Mouse (Mus musculus) kidney, postnatal 0 days (tissue): ENCODE results near the gene Tuft1. TPM values are rescaled to one million over a fixed set of nuclear protein-coding genes. Genes with fewer than 3 reads are reported as not detected.
"Not testable (repeated sequence)": the region's sequence is repeated elsewhere in the genome, so short reads cannot be mapped to it uniquely, and the experiment has no call there.

Experiments
- ATAC-seq: fragments of 200-750 bp; cut with Nextera tagmentation; replicated peaks from 2 replicates; pipeline ENCODE4 v1.8.0; 2017; ENCODE audit warnings: low read depth, moderate number of reproducible peaks, moderate TSS enrichment, moderate library complexity; ENCODE audit not compliant: low FRiP score
- DNase-seq: peaks from one replicate; pipeline ENCODE4 v3.0.0-alpha.2; 2016; ENCODE audit warnings: low spot score
- H3K27ac ChIP-seq: fragments of 300-500 bp; sonication (generic); 2 replicates; pipeline ENCODE4 v1.5.1; 2014; ENCODE audit warnings: mild to moderate bottlenecking
- H3K27me3 ChIP-seq: fragments of 300-500 bp; sonication (generic); 2 replicates; pipeline ENCODE4 v1.6.1; 2014; ENCODE audit warnings: low read length, mixed read lengths; ENCODE audit not compliant: insufficient read depth
- H3K36me3 ChIP-seq: fragments of 300-500 bp; sonication (generic); 2 replicates; pipeline ENCODE4 v1.6.1; 2014; ENCODE audit warnings: low read length, mixed read lengths; ENCODE audit not compliant: insufficient read depth
- H3K4me1 ChIP-seq: fragments of 300-500 bp; sonication (generic); replicated peaks from 2 replicates; pipeline ENCODE4 v1.6.1; 2014; ENCODE audit warnings: antibody characterized with exemption, low read length, mixed read lengths; ENCODE audit not compliant: insufficient read depth
- H3K4me2 ChIP-seq: fragments of 300-500 bp; sonication (generic); 2 replicates; pipeline ENCODE4 v1.6.1; 2014; ENCODE audit warnings: mild to moderate bottlenecking, low read length, moderate library complexity, mixed read lengths
- H3K4me3 ChIP-seq: fragments of 300-500 bp; sonication (generic); replicated peaks from 2 replicates; pipeline ENCODE4 v1.5.1; 2014; ENCODE audit warnings: low read depth, low read length
- H3K9ac ChIP-seq: fragments of 300-500 bp; sonication (generic); 2 replicates; pipeline ENCODE4 v1.6.1; 2014; ENCODE audit warnings: low read depth, low read length
- H3K9me3 ChIP-seq: fragments of 300-500 bp; sonication (generic); replicated peaks from 2 replicates; pipeline ENCODE4 v1.6.1; 2016; ENCODE audit warnings: low read length, inconsistent platforms, mixed read lengths
- CTCF ChIP-seq: IDR thresholded peaks from 2 replicates; pipeline ENCODE4 v1.5.1; 2016; ENCODE audit warnings: antibody characterized with exemption, low read depth, mild to moderate bottlenecking, moderate library complexity
- WGBS: fragments of 180-500 bp; shearing (Covaris S2); extraction: QIAGEN DNeasy Blood & Tissue Kit; methylation state at CpG from one replicate; pipeline ENCODE4 v1.1.7; 2014; 5-methylcytosine and 5-hydroxymethylcytosine counted together
- polyA plus RNA-seq: library from polyadenylated mRNA; unstranded; fragments of >200 nt; fragmentation: Nextera tagmentation; extraction: Ambion mirVana; gene quantifications from 2 replicates; pipeline ENCODE4 v1.2.1, GENCODE M21; 2015

Gene Tuft1
- polyA plus RNA-seq, 1 experiment from 2014 or later: 9.1 TPM

DNA sequence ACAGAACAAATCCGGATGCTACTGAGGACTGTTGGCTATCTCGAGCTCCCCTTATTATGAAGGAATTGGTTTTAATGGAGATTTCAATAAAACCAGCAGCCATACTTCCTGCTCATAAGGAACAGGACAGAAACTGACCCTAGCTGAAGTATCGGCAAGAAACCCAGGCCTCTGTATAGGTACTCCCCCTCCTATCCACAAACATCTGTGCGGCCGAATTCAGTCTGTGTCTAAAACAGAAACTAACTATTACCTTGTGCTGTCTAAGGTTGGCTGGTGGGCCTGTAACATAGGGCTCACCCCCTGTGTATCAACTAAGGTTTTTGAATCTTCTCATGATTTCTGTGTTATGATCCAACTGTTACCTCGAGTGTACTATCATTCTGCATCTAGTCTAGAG, 25.0 kb upstream of the Tuft1 start:
- 70% methylated on average over 6 of the region's 6 CpGs for WGBS

DNA sequence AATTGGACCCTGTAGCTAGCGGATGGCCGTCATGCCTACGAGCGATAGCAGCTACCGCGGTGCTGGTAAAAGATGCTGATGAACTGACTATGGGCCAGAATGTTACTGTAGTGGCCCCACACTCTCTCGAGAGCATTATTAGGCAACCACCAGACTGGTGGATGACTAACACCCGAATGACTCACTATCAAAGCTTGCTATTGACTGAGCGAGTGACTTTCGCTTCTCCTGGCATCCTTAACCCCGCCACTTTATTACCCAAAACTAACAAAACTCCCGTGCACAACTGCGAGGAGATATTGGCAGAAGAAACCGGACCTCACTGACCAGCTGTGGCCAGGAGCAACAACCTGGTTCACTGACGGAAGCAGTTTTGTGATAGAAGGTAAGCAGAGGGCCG, 22.1 kb upstream of the Tuft1 start:
- no peaks in the 10 kb centered on the region for H3K4me1 ChIP-seq
- DNase-seq (no peak), ATAC-seq (no peak)
- H3K36me3 ChIP-seq: no peaks in the 10 kb centered on the region
- 66% methylated on average over 16 of the region's 16 CpGs for WGBS
- H3K27me3 ChIP-seq: no peaks in the 10 kb centered on the region
- no peak overlapping the region for H3K4me3 ChIP-seq
- H3K9me3 ChIP-seq: no peaks in the 10 kb centered on the region
- H3K27ac ChIP-seq: no peak overlapping the region
- TF ChIP-seq CTCF: no peak
- no peak overlapping the region for H3K4me2 ChIP-seq
- no peak overlapping the region for H3K9ac ChIP-seq

More for the DNA sequence above, 25.0 kb upstream of the Tuft1 start:
- Histone ChIP-seq H3K36me3 (no peaks in the 10 kb centered on the region), H3K9me3 (no peaks in the 10 kb centered on the region), H3K4me2 (no peak overlapping the region), H3K27me3 (no peaks in the 10 kb centered on the region), H3K9ac (no peak overlapping the region), H3K4me1 (no peaks in the 10 kb centered on the region), H3K27ac (no peak overlapping the region), H3K4me3 (no peak overlapping the region)
- ATAC-seq: no peak
- TF ChIP-seq CTCF: no peak
- DNase-seq: no peak

DNA sequence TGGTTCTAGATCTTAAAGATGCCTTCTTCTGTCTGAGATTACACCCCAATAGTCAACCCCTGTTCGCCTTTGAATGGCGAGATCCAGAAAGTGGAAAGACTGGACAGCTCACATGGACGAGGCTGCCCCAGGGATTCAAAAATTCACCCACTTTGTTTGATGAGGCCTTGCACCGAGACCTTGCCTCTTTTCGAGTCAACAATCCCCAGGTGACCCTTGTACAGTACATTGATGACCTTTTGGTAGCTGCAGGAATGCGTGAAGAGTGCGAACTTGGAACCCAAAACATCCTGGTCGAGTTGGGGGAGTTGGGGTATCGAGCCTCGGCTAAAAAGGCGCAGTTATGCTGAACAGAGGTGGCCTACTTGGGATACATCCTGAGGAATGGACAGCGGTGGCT, 21.4 kb upstream of the Tuft1 start:
- H3K4me3 ChIP-seq, H3K27ac ChIP-seq, H3K27me3 ChIP-seq, DNase-seq, H3K9me3 ChIP-seq, H3K4me1 ChIP-seq, ATAC-seq, H3K36me3 ChIP-seq, H3K9ac ChIP-seq, H3K4me2 ChIP-seq: not testable (repeated sequence)
- whole genome bisulfite sequencing: 88% methylated on average over 12 of the region's 12 CpGs

DNA sequence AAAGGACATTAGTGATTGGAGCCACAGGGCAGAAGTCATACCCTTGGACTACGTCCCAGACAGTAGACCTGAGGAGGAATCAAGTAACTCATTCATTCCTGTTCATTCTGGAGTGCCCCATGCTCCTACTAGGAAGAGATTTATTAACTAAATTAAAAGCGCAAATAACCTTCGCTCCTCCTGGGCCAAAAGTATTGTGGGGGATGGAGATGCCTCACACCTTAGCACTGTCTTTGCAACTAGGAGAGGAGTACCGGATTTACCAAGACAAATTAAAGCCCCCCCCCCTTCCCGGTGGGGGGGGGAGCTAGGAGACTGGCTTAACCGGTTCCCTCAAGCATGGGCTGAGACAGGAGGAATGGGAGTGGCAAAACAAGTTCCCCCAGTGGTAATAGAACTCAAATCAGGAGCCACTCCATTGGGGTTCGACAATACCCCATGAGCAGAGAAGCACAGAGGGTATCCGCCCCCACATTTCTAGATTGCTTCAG, 20.7 kb upstream of the Tuft1 start:
- Histone ChIP-seq H3K27ac (no peak overlapping the region; the same call in 1 of the 2 replicates), H3K4me3 (no peak overlapping the region), H3K4me1 (no peaks in the 10 kb centered on the region), H3K9me3 (no peaks in the 10 kb centered on the region), H3K27me3 (no peaks in the 10 kb centered on the region), H3K9ac (no peak overlapping the region), H3K36me3 (no peaks in the 10 kb centered on the region), H3K4me2 (no peak overlapping the region)
- DNase-seq (peak; percentile 38), ATAC-seq (peak; percentile 88)
- WGBS: 55% methylated on average over 8 of the region's 8 CpGs
- TF ChIP-seq CTCF: no peak

DNA sequence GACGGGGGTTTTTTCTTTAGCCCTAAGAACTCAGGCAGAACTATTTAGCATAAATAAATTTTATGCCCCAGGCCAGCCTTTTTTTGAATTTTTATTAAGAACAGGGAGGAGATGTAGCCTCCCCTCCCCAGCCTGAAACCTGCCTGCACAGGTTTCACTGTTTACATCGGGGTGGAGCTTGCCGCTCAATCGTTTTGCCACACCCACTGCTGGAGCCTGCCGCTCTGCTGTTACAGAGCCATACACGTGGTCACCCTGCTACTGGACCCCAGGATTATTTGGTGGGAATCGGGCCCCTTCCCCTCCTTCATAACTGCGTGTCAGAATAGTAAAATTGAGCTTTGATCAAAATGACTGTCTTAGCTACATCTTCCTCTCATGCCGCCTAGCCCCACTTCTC, 16.4 kb upstream of the Tuft1 start:
- 75% methylated on average over 9 of the region's 9 CpGs for WGBS
- H3K4me3 ChIP-seq, H3K27ac ChIP-seq, H3K4me1 ChIP-seq, ATAC-seq, H3K9me3 ChIP-seq, H3K36me3 ChIP-seq, DNase-seq, H3K9ac ChIP-seq, H3K4me2 ChIP-seq, H3K27me3 ChIP-seq: not testable (repeated sequence)

DNA sequence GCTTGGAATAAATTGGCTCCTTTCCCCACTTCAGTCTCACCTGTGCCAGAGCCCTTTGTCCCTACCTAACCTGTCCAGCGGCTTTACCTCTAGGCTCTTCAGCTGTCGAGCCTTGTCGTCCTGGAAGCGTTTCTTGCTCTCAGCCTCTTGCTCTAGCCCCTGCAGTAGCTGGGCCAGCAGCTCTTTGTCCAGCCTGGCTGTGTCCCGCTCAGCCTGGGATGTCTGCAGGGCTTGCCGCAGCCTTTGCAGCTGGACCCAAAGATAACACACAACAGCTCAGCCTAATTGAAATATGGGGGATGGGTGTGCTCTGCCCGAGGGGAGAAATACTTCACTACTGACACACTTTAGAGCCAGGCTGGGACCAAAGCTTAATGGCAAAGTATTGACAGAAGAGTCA, 7.2 kb upstream of the Tuft1 start:
- not testable (repeated sequence) for H3K4me2 ChIP-seq, H3K36me3 ChIP-seq, DNase-seq, H3K27ac ChIP-seq, ATAC-seq, H3K4me1 ChIP-seq, H3K4me3 ChIP-seq, H3K9ac ChIP-seq, H3K27me3 ChIP-seq, H3K9me3 ChIP-seq
- WGBS: 34% methylated on average over 7 of the region's 7 CpGs

DNA sequence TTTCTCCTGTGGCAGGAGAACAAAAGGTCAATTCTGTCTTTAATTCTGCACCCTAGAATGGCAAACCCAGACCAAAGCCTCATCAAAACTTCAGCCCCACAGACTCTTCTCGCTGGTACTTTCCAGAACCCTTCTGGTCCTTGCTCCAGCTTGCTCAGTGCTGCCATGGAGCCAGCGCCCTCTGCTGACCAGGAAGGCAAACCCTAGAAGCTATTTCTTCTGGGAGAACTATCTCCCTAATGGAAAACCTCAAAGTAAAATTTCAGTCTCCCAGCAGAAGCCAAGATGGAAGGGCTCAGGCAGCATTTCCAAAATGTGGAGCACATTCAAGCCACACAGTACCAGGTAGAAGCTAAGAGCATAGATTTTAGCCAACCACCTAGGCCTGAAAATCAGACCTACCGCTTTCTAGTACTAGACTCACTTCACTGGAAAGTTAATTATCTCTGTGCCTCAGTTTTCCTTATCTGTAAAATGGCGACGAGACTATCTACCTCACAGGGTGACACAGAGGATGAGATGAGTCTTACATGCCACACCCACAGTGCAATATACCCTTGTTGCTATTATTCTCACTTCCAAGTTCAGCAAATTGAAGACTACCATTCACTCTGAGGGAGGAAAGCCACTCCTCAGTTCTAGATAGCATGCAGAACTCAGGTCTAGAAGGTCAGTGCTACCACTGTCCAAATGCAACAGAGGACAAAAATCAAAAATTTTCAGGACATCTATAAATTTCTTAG, 6.6 kb upstream of the Tuft1 start:
- not testable (repeated sequence) for H3K4me2 ChIP-seq, H3K4me3 ChIP-seq, H3K9me3 ChIP-seq, H3K4me1 ChIP-seq, H3K27ac ChIP-seq, DNase-seq, H3K27me3 ChIP-seq, H3K9ac ChIP-seq, ATAC-seq, H3K36me3 ChIP-seq
- TF ChIP-seq CTCF: peak; percentile 30; the same call in 1 of the 2 replicates
- 92% methylated on average over 3 of the region's 5 CpGs for WGBS

DNA sequence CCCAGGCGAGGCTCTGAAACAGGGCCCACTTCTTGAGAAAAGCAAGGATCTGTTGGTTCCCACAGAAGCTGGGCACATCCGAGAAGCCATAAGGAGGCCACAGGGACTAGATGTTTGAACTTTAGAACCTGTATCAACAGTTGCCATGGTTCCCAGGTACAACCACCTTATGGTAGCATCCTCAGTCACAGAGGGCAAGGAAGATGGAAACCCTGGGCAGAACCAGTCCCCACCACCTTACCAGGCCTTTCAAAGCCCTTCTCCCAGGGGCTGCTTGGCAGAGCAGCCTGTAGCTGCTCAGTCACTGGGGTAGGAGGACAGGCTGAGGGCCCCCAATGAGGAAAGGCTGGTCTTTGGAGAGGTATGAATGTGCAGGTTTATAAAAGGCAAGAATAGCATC, 2.2 kb upstream of the Tuft1 start:
- not testable (repeated sequence) for H3K27ac ChIP-seq

DNA sequence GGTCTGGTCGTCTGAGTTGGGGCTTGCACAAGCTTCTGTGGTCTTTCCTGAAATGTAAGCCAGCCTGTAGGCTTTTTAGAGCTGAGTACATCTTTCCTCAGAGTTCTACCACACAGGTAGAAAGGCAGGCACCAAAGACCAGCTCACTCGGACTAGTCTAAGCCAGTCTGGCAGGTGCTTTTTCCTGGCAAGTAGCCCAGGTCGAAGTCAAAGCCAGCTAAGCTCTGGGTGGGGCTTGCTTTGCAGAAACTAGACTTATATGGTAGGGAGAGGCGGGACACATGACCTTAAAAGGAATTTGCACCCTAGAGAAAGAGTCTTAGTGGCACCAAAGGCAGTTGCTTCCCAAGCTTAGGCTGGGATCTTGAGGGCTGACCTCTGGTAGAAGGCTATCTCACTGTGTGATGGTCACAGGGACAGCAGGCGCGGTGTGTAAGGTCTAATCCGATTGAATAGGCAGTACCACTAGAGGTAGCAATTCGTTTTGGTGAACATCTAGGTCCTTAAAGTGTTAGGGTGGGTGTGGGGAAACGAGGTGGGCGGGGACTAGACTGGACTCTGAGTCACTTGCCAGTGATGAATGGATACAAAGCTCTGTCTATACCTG, 573 bp upstream of the Tuft1 start:
- H3K27me3 ChIP-seq, H3K4me3 ChIP-seq, H3K9ac ChIP-seq, H3K9me3 ChIP-seq, H3K36me3 ChIP-seq, H3K4me1 ChIP-seq: not testable (repeated sequence)
- ATAC-seq (peak; percentile 91), DNase-seq (peak; percentile 66)
- peak overlapping the region; percentile 27; the same call in 1 of the 2 replicates for H3K4me2 ChIP-seq
- WGBS: 33% methylated on average over 8 of the region's 10 CpGs
- peak overlapping the region; percentile 73; the same call in 1 of the 2 replicates for H3K27ac ChIP-seq

More for the DNA sequence above, 2.2 kb upstream of the Tuft1 start:
- ATAC-seq, H3K27me3 ChIP-seq, H3K4me3 ChIP-seq, DNase-seq, H3K4me2 ChIP-seq, H3K36me3 ChIP-seq, H3K4me1 ChIP-seq, H3K9me3 ChIP-seq, H3K9ac ChIP-seq: not testable (repeated sequence)
- WGBS: 90% methylated on average over 2 of the region's 2 CpGs
